Mouse (Mus musculus) gastrocnemius, adult 18-20 months (tissue): ENCODE results near the gene Cdk2ap1. TPM values are rescaled to one million over a fixed set of nuclear protein-coding genes. Genes with fewer than 3 reads are reported as not detected.
"Not testable (repeated sequence)": the region's sequence is repeated elsewhere in the genome, so short reads cannot be mapped to it uniquely, and the experiment has no call there.

Source experiments
- DNase-seq: peaks from one replicate; pipeline ENCODE4 v3.0.0; 2021; ENCODE audit warnings: low spot score
- total RNA-seq, 2 experiments: library from RNA; stranded (reverse); gene quantifications; 2 replicates each; pipeline ENCODE4 v1.2.3; 2021

Gene Cdk2ap1
- total RNA-seq, 2 experiments from 2014 or later: 146 to 161 TPM

DNA sequence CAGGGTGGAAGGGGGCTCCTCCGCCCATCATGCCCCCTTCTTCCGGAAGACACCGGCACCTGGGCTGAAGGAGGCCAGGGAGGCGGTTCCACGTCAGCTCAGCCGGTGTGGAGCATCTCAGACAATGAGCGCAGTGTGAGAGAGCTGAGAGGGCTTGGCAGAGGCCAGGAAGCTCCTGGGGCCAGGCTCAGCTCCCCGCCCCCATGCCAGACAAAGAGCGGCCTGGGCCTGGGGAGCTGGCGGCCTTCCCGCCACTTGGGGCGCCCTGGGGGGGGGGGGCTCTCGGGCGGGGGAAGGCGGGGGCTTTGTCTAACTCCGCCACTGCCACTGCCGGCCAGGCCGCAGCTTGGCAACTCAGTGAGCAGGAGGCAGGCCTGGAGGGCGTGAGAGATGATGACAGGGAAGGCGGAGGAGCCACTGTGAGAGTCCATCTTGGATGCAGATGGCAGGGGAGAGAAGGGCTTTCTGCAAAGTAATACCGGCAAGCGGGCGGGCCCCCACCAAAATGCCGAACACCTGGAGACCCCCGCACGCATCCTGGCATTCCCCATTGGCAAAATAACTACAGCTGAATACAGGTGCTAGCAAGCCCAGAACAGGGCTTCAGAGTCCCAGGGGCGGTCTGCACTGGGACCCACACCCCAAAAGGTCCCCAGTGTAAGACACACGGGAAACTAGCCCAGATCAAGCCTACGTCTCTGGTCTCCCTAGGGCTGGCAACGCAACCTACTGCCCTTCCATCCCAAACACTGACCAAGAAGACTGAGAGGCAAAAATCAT lies 10.6 kb downstream of the Cdk2ap1 start:
- DNase-seq: peak; percentile 52

DNA sequence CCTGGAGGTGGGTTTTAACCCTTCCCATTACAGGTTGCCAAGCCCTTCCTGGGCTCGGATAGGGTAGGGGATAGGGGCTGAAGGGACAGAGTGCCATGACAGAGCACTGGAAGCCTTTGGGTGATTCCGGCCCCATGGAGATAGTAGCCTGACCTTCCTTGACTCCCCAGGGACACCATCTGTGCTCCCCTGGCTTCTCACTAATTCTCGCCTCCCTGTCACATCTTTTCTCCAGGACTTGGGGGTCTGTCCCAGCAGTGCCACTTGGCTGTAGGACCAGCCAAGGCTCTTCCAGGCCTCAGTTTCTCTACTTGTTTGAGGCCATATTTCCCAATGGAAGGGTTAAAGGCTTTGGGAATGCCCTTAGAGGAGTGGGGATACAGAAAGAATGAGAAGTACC lies 11.3 kb downstream of the Cdk2ap1 start:
- DNase-seq: no peak

DNA sequence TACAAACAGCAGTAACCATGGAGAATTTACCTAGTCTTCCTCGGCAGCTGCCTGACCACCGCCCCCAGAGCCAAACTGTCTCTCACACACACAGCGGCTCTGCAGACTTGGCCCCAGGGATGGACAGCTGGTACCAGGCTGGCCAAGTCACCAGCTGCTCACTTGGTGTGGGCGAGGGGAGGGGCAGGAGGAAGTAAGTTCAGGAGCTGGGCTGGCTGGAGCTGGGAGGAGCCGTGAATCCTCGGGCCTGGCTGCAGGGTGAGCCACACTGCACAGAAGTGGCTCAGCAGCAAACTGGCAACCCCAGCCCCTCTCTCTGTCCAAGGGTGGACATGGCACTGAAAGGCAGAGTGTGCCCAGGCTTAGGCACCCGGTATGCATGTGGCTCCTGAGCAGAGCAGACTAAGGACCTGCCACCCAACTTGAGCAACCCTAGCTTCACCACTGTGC lies 11.7 kb downstream of the Cdk2ap1 start:
- DNase-seq: peak; percentile 83

DNA sequence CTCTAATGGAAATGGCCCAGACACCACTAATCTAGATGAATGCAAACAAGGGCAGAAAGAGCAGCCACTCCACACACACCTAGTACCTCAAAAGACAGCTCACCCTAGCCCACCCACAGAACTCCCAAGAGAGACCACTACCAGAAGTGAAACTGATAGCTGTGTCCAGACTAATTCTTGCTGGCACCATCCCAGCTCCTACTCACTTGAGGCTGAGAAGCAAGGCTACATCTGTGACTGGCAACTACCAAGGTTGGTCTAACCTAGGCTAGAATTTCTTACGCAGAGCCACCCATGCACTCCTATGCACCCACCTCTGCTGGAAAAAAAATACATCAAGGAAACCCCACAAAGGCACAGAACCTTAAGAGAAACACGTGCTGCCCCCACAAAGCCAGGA lies 12.5 kb downstream of the Cdk2ap1 start:
- no peak for DNase-seq

DNA sequence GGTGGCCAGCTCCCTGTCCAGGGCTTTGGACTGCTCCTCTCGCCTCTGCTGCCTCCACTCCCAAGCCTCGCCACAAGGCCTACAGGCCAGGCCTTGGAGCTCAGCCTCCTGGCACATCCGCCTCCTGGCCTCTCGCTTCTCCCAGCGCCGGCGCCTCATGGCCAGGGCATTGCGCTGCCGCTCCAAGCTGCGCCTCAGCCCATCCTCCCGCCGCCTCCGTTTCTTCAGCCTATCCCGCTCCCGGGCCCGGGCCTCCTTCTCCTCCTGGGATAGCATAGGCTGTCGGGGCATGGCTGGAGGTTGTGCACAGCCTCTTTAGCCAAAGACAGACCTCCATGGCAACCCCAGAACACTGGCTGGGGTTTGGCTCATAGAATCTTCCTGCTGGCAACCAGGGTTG lies 13.7 kb downstream of the Cdk2ap1 start:
- DNase-seq: peak; percentile 42

DNA sequence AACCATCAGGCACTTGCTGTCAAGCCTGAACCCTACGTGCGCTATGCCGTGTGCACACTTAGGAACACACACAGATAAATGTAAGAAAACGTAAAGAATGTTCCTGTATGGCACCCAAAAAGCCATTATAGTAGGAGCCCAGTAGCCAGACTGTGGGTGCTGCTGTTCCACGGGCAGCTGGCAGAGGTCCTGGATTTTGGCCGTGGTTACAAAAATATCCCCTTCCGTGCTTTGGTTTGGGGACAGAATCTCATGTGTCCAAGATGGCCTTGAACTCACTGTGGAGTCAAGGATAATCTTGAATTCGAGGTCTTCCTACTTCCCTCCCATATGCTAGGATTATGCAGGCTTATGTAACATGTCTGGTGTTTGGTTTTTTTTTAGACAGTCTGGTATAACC lies 20.0 kb downstream of the Cdk2ap1 start:
- DNase-seq: no peak

DNA sequence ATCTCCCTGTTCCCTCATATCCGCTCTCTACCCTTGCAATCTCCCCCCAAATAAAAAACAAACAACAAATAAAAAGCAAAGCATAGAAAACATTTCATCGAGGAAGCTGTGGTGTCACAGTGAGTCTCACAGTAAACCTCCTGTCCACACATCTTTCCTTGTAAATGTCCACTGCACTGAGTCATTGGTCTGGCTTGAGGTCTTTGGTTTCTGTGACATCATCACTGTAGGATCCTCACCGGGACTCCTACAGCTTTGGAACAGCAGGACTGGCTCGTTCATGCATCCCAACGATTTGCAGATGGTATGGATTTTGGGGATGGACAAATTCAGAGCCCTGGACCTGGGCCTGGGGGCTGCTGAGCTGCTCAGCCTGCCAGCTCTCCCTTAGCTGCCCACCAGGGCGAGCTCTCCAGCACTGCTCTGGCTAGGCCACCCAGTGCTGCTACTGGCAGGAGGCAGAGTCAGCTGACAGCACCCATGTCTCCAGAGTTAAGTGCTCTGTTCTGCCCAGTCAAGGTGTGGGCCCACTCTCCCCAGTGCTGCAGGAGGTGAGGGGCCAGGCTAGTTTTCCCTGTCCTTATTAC lies 21.0 kb downstream of the Cdk2ap1 start:
- not testable (repeated sequence) for DNase-seq

DNA sequence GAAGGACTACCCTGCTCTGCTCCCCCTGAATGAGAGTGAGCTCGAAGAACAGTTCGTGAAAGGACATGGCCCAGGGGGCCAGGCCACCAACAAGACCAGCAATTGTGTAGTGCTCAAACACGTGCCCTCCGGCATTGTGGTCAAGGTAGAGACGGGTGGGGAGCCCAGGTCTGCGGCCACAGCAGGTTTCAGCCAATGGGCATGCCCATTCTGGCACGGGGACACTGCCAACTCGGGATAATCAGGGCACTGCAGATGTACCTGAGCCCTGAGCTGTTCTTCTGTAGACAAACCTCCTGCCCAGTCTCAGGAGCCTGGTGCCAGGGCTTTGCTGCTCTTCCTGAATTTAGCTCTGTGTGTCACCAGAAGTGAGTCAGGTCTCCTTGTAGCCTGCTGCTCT lies 24.1 kb downstream of the Cdk2ap1 start:
- DNase-seq: no peak

DNA sequence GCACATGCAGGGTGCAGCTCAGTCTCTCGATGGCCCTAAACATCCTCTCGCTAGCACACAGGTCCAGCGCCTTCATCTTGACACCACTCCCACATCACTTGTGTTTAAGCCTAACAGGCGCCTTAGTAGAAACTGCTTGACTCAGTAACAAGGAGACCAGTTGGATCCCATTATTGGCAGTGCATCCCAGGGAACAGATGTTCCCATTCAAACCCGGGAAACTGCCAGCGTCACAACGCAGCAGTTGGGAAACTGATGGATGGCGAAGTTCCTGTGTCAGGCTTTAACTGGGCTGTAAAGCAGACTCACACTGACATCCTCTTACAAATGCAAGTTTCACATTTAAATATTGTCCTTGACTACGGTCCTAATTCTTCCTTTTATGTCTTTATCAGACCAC lies 25.0 kb downstream of the Cdk2ap1 start:
- no peak for DNase-seq

DNA sequence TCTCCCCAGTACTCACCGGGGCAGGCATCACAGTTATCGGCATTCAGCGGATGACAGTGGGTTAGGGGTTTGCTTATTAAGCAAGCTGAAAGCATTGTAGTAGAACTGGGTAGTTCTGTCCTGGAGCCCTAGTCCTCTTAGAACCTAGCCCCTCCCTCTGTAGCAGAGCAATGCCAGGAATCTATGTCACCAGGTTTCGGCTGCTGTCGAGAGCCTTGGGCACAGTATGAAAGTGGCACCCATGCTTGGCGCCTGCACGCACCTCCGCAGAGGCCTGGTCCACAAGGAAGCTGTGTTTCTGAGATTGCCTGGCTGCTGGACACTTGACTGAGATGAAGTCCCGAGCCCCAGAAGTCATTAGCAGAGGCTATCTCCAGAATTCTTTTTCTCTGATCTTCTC lies 25.8 kb downstream of the Cdk2ap1 start:
- DNase-seq: no peak

DNA sequence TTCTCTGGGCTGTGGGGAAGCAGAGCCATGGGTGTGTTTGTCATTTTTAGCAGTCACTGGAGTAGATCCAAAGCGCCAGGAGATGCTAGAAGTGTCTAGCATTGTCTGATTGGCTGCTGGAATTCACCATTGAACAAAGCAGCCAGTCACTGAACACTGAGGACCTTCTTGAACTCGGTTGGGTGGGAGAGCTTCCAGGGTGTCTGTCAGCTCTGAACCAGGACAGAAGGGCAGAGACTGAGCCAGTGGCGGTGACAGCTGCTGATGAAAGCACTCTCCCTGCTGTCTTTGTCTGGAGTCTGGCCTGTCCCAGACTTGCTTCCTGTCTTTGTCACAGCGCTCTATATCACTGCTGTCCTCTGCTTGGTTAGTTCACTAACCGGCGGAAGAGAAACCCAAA lies 28.5 kb downstream of the Cdk2ap1 start:
- DNase-seq: no peak

DNA sequence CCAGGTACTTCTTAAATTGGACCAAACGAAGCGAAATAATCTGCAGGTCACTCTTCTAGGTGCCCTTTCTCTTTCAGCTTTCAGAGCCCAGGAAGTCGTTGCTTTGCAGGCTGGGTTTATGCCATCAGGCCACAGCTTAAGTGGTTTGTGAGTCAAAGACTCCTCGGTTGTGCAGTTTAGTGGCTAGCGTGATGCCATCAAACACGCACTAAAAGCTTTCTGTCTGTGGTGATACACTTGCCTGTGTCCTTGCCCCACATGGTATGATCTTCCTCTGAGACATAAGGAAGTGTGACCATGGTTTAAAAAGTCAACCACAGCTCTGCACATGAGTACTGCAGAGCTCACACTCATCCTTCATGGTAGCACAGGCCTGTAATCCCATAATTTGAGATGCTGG lies 32.8 kb downstream of the Cdk2ap1 start:
- no peak for DNase-seq

DNA sequence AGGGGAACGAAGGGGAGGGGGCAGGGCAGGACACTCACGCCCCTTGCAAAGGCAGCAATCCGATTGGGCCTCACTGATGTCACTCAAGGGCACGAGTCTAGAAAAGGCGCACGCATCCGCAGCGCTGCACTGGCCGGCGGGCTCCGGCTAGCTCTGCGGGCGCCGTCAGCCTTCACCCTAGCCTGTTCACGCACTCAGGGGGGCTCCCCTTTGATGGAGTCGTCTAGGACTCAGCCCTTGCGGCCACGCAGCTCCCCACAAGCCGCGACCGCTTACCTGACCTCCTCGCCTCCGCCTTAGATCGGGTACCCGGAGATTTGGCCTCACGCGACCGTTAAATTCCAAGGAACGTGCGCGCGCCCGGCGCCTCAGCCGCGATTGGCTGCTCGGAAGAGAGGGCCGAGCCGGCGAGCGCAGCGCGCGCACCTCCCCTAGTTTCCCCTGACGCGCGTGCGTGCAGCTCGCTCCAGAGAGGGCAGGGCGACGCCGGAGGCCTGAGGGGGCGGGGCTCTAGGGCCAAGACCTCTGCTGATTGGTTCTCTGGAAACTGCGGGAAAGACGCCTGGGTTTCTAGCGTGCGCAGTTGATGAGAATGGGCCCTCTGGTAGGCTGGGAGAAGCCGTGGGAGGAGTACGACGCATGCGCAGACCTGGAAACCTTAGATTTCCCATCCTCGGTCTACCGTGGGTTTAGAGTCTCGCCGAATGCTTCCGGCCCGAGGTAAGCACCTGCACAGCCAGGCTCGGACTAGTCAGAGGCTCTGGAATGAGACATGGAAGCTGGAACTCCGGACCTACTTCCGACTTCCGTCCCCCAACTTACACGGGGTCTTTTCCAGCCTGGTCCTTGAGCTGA lies 35.1 kb downstream of the Cdk2ap1 start, which contains the start of the genes Mphosph9 and 2810006K23Rik:
Gene Mphosph9 (minus strand): TSS at position 463 of the 855 bp plus-strand sequence.
Gene 2810006K23Rik (plus strand): TSS at position 580 of the 855 bp plus-strand sequence.
- DNase-seq: peak; percentile 99

DNA sequence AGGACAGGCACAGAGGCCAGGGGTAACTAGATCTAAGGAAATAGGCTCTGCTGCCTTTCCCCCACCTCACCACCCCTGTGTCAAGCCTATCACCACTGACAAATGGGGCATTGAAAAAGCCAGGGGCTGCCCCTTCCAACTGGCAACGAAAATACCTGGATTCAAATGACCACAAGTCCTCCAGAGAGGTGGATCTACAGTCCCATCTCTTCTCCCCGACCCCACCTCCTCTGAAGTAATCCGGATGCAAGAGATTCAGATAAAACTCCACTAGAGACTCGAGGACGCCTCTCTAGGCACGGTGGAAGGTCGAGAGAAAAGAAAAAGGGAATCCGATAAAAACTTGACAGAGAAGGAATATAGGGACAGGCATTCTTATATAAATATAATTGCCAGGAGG lies 36.1 kb downstream of the Cdk2ap1 start:
- DNase-seq: no peak

DNA sequence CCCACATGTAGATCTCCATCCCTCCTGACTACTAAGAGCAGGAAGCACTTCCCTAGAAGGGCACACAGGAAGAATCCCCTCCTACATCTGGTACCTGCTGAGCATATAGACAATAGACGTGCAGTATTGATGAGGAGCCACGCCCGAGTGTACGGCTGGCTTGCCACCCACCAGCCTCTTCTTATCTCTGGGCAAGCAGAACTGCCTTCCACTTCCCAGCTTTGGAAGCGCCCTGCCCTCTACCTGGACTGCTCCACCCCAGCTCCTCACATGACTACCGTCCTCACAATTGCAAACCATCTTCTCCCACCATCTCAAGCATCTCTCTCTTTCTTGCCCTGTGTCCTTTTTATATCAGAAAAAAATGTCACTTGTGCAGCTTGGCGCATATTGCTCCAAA lies 45.2 kb downstream of the Cdk2ap1 start:
- no peak for DNase-seq

DNA sequence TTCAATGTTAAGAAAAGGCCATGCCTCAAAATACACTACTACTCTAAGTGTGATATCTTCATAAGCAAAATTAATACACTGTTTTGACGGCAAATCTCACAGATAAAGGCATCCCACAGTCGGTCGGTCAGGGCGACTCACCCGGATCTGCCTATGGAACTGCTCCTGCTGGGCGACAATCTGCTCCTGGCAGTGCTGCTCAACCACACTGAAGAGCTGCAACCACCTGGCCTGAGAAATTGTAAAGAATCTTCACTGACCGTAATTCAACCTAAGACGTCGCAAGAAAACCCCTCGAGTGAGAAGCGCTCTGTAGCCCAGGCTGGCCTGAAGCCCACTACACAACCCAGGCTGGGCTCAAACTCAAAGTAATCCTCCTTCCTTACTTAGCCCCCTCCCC lies 46.9 kb downstream of the Cdk2ap1 start:
- DNase-seq: no peak

DNA sequence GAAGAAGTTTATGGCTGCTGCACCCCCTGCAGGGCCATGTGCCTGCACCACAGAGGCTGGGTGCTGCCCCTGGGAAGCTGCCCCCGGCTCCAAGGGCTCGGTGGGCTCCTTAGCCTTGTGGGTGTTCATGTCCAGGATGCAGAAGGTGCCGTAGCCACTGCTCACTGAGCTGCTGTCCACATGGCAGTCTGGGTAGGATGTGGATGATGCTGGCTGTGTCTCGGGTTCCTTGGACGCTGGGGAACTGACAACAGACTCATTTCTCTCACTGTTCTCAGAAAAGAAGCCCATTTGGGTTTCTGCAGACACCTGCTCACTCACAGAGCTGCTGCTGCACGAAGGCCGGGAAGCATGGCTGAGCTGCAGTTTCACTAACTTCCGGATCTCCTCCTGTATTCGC lies 47.4 kb downstream of the Cdk2ap1 start:
- DNase-seq: no peak

DNA sequence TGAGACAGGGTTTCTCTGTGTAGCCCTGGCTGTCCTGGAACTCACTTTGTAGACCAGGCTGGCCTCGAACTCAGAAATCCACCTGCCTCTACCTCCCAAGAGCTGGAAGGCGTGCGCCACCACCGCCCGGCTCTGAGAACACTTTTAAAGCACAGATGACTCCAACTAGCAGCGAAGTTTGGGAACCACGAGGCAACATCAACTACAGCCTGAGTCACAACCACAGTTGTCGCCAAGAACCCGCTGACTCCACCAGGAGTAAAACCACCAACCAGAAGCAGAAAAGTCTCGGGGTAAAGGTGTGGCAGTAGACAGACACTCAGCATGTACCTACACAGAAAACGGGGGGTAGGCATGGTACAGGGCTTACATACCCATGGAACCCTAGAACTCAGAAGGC lies 52.8 kb downstream of the Cdk2ap1 start:
- DNase-seq: no peak

DNA sequence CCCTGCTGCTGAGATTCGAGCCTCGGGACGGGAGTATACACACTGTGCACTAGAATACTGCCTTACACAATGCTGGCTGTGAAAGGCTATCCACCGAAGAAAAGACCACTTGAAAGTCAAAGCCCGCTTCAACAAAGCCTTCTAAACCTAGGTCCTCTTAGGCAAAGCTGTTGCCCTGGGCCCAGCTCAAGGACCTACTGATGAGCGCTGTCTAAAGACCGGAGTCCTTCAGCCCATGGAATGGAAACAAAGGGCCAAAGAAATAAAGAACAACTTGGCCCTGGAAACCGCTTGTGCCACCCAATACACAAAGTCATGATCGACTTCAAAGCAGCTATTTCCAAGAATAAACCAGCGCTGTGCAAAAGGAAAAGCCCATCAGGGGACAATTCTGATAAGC lies 53.7 kb downstream of the Cdk2ap1 start:
- DNase-seq: no peak

DNA sequence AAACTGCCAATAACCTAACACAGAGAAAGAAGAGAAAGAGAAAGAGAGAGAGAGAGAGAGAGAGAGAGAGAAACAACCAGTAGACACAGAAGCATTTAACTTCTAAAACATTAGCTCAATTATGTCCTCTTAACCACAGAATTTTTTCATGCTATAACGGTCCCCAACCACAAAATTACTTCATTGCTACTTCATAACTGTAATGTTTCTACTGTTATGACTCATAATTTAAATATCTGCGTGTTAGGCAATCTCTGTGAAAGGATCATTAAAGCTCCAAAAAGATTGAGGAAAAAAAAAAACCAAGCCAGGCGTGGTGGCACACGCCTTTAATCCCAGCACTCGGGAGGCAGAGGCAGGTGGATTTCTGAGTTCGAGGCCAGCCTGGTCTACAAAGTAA lies 60.0 kb downstream of the Cdk2ap1 start:
- not testable (repeated sequence) for DNase-seq

DNA sequence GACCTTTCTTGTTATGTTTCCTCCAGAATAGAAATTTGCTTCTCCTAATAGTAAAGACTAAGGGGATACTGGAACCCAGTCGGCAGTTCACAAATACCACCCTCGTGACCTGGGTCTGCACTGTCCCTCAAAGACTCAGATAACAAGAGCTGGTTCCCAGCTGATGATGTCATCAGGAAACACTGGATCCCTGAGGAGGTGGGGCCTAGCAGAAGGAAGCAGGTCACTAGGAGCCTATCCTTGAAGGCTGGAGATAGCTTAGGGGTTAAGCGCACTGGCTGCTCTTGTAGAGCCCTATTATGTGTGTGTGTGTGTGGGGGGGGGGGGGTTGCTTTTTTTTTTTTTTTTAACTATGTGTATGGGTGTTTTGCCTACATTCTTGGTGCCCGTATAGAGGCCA lies 62.8 kb downstream of the Cdk2ap1 start:
- DNase-seq: no peak

DNA sequence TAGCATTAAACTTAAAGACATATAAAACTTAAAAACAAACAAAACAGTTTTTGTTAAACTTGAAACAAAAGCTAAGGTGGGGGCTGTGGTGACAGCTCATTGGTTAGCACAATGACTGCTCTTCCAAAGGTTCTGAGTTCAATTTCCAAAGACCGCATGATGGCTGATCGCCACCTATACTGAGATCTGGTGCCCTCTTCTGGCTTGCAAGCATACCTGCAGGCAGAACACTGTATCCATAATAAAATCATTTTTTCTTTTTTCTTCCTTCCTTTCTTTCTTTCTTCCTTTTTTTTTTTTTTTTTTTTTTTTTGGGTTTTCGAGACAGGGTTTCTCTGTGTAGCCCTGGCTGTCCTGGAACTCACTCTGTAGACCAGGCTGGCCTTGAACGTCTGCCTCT lies 63.6 kb downstream of the Cdk2ap1 start:
- peak; percentile 15 for DNase-seq
